Mouse (Mus musculus) limb, embryonic 14.5 days (tissue): ENCODE measurements around the gene Ube2t. TPM values are rescaled to one million over a fixed set of nuclear protein-coding genes. Genes with fewer than 3 reads are reported as not detected.

Experiments used
- ATAC-seq: fragments of 200-750 bp; cut with Nextera tagmentation; 2 replicates; pipeline ENCODE4 v1.8.0; 2017; ENCODE audit warnings: low read depth, moderate number of reproducible peaks, moderate TSS enrichment; ENCODE audit not compliant: low FRiP score
- DNase-seq: peaks from one replicate; pipeline ENCODE4 v3.0.0-alpha.2; 2015; ENCODE audit warnings: low spot score
- H3K27ac ChIP-seq: fragments of 300-500 bp; sonication (generic); replicated peaks from 2 replicates; pipeline ENCODE4 v1.5.1; 2014; ENCODE audit warnings: low read depth, mild to moderate bottlenecking, low read length, moderate library complexity, mixed read lengths
- H3K27me3 ChIP-seq: fragments of 300-500 bp; sonication (generic); 2 replicates; pipeline ENCODE4 v1.6.1; 2014; ENCODE audit warnings: low read length, mixed read lengths; ENCODE audit not compliant: control insufficient read depth, insufficient read depth
- H3K36me3 ChIP-seq: fragments of 300-500 bp; sonication (generic); 2 replicates; pipeline ENCODE4 v1.6.1; 2014; ENCODE audit warnings: mild to moderate bottlenecking, low read length, moderate library complexity, mixed read lengths; ENCODE audit not compliant: control insufficient read depth, insufficient read depth
- H3K4me1 ChIP-seq: fragments of 300-500 bp; sonication (generic); 2 replicates; pipeline ENCODE4 v1.6.1; 2014; ENCODE audit warnings: antibody characterized with exemption, low read length, mixed read lengths; ENCODE audit not compliant: control insufficient read depth, insufficient read depth
- H3K4me2 ChIP-seq: fragments of 300-500 bp; sonication (generic); replicated peaks from 2 replicates; pipeline ENCODE4 v1.6.1; 2014; ENCODE audit warnings: low read depth, mild to moderate bottlenecking, low read length, moderate library complexity; ENCODE audit not compliant: severe bottlenecking
- H3K4me3 ChIP-seq: fragments of 300-500 bp; sonication (generic); replicated peaks from 2 replicates; pipeline ENCODE4 v1.5.1; 2014; ENCODE audit warnings: low read length
- H3K9ac ChIP-seq: fragments of 300-500 bp; sonication (generic); 2 replicates; pipeline ENCODE4 v1.6.1; 2014; ENCODE audit warnings: mild to moderate bottlenecking, low read depth, low read length, moderate library complexity; ENCODE audit not compliant: severe bottlenecking
- H3K9me3 ChIP-seq: fragments of 300-500 bp; sonication (generic); 2 replicates; pipeline ENCODE4 v1.6.1; 2016; ENCODE audit warnings: low read length; ENCODE audit not compliant: control insufficient read depth
- POLR2A ChIP-seq: fragments of 200-500 bp; IDR thresholded peaks from 2 replicates; pipeline ENCODE4 v1.8.0; 2012; ENCODE audit warnings: inconsistent platforms, mild to moderate bottlenecking, moderate library complexity, borderline replicate concordance; ENCODE audit not compliant: insufficient read depth, insufficient read length; ENCODE audit errors: extremely low read depth
- WGBS: fragments of 180-500 bp; shearing (Covaris S2); extraction: QIAGEN DNeasy Blood & Tissue Kit; methylation state at CpG from one replicate; pipeline ENCODE4 v1.1.7; 2014; 5-methylcytosine and 5-hydroxymethylcytosine counted together
- polyA plus RNA-seq, 2 experiments: library from polyadenylated mRNA; depleted of rRNA in 1 of 2; stranded (reverse) in 1 of 2; unstranded in 1 of 2; fragments of >200 nt; fragmentation: Nextera tagmentation in 1 of 2; extraction: Ambion mirVana in 1 of 2; gene quantifications; 2 replicates each; pipeline versions ENCODE4 v1.2.1 to v1.2.3; 2012 to 2014

Ube2t gene
- polyA plus RNA-seq, 2 experiments: 21.7 to 23.5 TPM

DNA sequence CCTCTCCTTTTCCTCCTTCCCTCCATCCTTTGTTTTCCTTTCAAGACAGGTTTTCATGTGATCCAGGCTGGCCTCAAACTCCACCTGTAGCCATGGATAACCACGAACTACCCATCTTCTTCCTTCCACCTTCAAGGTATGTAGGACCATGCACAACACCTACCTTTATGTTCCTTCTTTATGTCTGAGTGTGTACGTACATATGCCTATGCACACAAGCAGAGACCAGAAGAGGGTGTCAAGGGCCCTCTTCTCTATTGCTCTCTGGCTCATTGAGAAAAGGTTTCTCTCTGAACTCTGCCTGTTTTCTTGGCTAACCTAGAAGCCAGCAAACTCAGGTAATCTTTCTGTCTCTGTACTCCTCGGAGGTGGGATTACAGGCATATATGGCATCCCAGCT, 32.4 kb downstream of the Ube2t start:
- TF ChIP-seq POLR2A: no peak
- Histone ChIP-seq H3K4me2 (no peak overlapping the region), H3K4me3 (no peak overlapping the region), H3K9me3 (no peaks in the 10 kb centered on the region), H3K27ac (no peak overlapping the region), H3K36me3 (no peaks in the 10 kb centered on the region), H3K4me1 (peaks cover 15% of the 10 kb centered on the region), H3K27me3 (no peaks in the 10 kb centered on the region), H3K9ac (no peak overlapping the region)
- WGBS: 82% methylated on average over 3 of the region's 3 CpGs
- DNase-seq: no peak
- no peak for ATAC-seq

GRCm38 (mm10) chr1:134995437-134995836, 33.1 kb downstream of the Ube2t start:
- peaks cover 15% of the 10 kb centered on the region for H3K4me1 ChIP-seq
- WGBS: 55% methylated on average over 4 of the region's 4 CpGs
- H3K27ac ChIP-seq: no peak overlapping the region
- DNase-seq: no peak
- H3K9me3 ChIP-seq: no peaks in the 10 kb centered on the region
- no peak overlapping the region for H3K9ac ChIP-seq
- H3K36me3 ChIP-seq: no peaks in the 10 kb centered on the region
- H3K4me3 ChIP-seq: no peak overlapping the region
- no peak for ATAC-seq
- no peaks in the 10 kb centered on the region for H3K27me3 ChIP-seq
- no peak for TF ChIP-seq POLR2A
- H3K4me2 ChIP-seq: no peak overlapping the region

DNA sequence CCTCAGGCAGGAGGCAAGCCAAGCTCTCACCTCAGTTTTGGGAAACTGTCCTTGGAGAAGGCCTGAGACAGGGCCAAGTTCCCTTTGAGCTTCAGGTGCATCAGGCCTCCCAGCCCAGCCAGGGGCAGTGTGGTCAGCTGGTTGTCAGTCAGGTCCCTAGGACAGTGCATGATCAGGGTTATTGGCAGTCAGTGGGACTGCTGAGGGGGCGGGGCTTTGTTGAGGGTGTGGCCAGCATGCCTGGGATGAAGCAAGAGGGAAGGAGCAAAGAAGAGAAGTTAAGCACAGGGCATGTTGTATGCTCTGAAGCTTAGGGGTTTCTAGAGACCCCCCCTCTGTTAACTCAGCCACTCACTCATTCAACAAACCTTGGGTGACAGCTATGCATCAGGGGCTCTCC, 33.6 kb downstream of the Ube2t start:
- Histone ChIP-seq H3K36me3 (no peaks in the 10 kb centered on the region), H3K4me1 (peaks cover 15% of the 10 kb centered on the region), H3K9me3 (no peaks in the 10 kb centered on the region), H3K4me3 (no peak overlapping the region), H3K9ac (no peak overlapping the region), H3K27ac (no peak overlapping the region), H3K4me2 (no peak overlapping the region), H3K27me3 (no peaks in the 10 kb centered on the region)
- no peak for TF ChIP-seq POLR2A
- DNase-seq (no peak), ATAC-seq (no peak)
- 7% methylated on average over 1 of the region's 1 CpGs for WGBS

DNA sequence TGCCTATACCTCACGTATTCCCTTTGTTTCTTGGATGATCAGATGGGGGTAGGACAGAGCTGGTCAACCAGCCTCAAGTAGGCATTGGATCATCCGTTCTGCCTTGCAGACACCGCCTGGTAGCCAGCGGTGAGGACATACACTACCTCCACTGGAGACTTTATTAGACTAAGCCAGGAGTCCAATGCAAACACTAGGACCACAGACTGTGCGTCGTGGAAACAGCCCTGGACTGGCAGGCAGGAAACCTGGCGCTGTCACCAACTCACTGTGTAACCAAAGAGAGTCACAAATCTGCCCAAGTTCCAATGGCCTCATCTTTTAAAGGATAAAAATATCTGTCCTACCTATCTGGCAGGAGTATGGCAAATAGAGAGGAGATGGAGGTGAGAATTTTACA, 34.1 kb downstream of the Ube2t start:
- Histone ChIP-seq H3K36me3 (no peaks in the 10 kb centered on the region), H3K9me3 (no peaks in the 10 kb centered on the region), H3K4me2 (no peak overlapping the region), H3K27ac (no peak overlapping the region), H3K4me3 (no peak overlapping the region), H3K4me1 (peaks cover 15% of the 10 kb centered on the region), H3K27me3 (no peaks in the 10 kb centered on the region), H3K9ac (no peak overlapping the region)
- TF ChIP-seq POLR2A: no peak
- 89% methylated on average over 7 of the region's 7 CpGs for WGBS
- ATAC-seq: no peak
- no peak for DNase-seq

GRCm38 (mm10) chr1:134997568-134997967, 35.2 kb downstream of the Ube2t start:
- no peak for ATAC-seq
- H3K27ac ChIP-seq: no peak overlapping the region
- 71% methylated on average over 5 of the region's 5 CpGs for WGBS
- H3K4me2 ChIP-seq: no peak overlapping the region
- no peak overlapping the region for H3K9ac ChIP-seq
- H3K4me1 ChIP-seq: peaks cover 6% of the 10 kb centered on the region
- H3K4me3 ChIP-seq: no peak overlapping the region
- no peaks in the 10 kb centered on the region for H3K27me3 ChIP-seq
- H3K9me3 ChIP-seq: no peaks in the 10 kb centered on the region
- no peak for DNase-seq
- TF ChIP-seq POLR2A: no peak
- no peaks in the 10 kb centered on the region for H3K36me3 ChIP-seq

- Histone ChIP-seq H3K4me1 (peaks cover 3% of the 10 kb centered on the region; the same call in 1 of the 2 replicates), H3K27ac (no peak overlapping the region), H3K36me3 (no peaks in the 10 kb centered on the region), H3K27me3 (no peaks in the 10 kb centered on the region), H3K9ac (no peak overlapping the region), H3K4me2 (no peak overlapping the region), H3K9me3 (no peaks in the 10 kb centered on the region), H3K4me3 (no peak overlapping the region)
- 67% methylated on average over 6 of the region's 8 CpGs for WGBS
- ATAC-seq (no peak), DNase-seq (no peak)
- no peak for TF ChIP-seq POLR2A
Observed at GRCm38 (mm10) chr1:134998231-134998630, 35.9 kb downstream of the Ube2t start.
